Mouse (Mus musculus): ENCODE results near the gene 1700123O20Rik. TPM values are rescaled to one million over a fixed set of nuclear protein-coding genes. Genes with fewer than 3 reads are reported as not detected.

The 1700123O20Rik gene
- total and polyA plus RNA-seq, 2 experiments from 2014 or later, result 29.6 to 67.7 TPM

GRCm38 (mm10) chr14:54737634-54738033 lies 51.6 kb downstream of the 1700123O20Rik start:
- Histone ChIP-seq H3K4me3 (ENCODE audit: low read length) (no peak overlapping the region), H3K4me2 (ENCODE audit: low read depth, low read length) (no peak overlapping the region), H3K4me1 (ENCODE audit: insufficient read depth, low read length) (no peaks in the 10 kb centered on the region; the same call in 1 of the 2 replicates), H3K36me3 (ENCODE audit: insufficient read depth, low read length) (no peaks in the 10 kb centered on the region), H3K9me3 (ENCODE audit: low read length) (no peaks in the 10 kb centered on the region), H3K9ac (replicated peaks; ENCODE audit: low read length) (no peak overlapping the region), H3K27ac (peak overlapping the region; percentile 54; the same call in 1 of the 2 replicates), H3K27me3 (ENCODE audit: insufficient read depth, low read length) (no peaks in the 10 kb centered on the region)
- DNase-seq (ENCODE audit: low spot score), result no peak
- TF ChIP-seq CTCF (IDR thresholded peaks at IDR 0.05; ENCODE audit: low read depth), result no peak
- 55% methylated on average over 10 of the region's 10 CpGs for whole genome bisulfite sequencing
- ATAC-seq, result no peak

Small RNAs within 50 kb of the gene (microRNA-seq; reads per million reads assigned to microRNA genes)
- gene Mir6948, result 0.36 to 1.1 reads per million in 2 experiments

Other genes starting within 250 kb of the 1700123O20Rik start
- 57.7 and 62.5 TPM in 2 replicates for gene Lrp10, start 222.1 kb upstream of the 1700123O20Rik start, total RNA-seq (2014; rRNA removed)
- gene Lrp10, start 222.1 kb upstream of the 1700123O20Rik start, polyA plus RNA-seq (2015; fragmentation: Nextera tagmentation; extraction: Ambion mirVana), result 36.0 and 38.8 TPM in 2 replicates
- gene Rem2, start 210.1 kb upstream of the 1700123O20Rik start, total RNA-seq (2014; rRNA removed), result 28.1 and 32.8 TPM in 2 replicates
- gene Rem2, start 210.1 kb upstream of the 1700123O20Rik start, polyA plus RNA-seq (2015; fragmentation: Nextera tagmentation; extraction: Ambion mirVana), result 25.2 and 25.3 TPM in 2 replicates
- 62.4 and 63.7 TPM in 2 replicates for gene Prmt5, start 168.7 kb upstream of the 1700123O20Rik start, total RNA-seq (2014; rRNA removed)
- 76.1 and 76.2 TPM in 2 replicates for gene Prmt5, start 168.7 kb upstream of the 1700123O20Rik start, polyA plus RNA-seq (2015; fragmentation: Nextera tagmentation; extraction: Ambion mirVana)
- 19.1 and 28.9 TPM in 2 replicates for gene Haus4, start 131.6 kb upstream of the 1700123O20Rik start, total RNA-seq (2014; rRNA removed)
- gene Haus4, start 131.6 kb upstream of the 1700123O20Rik start, polyA plus RNA-seq (2015; fragmentation: Nextera tagmentation; extraction: Ambion mirVana), result 21.2 and 23.8 TPM in 2 replicates
- gene Ajuba, start 108.7 kb upstream of the 1700123O20Rik start, total RNA-seq (2014; rRNA removed), result 9.8 and 11.2 TPM in 2 replicates
- 5.7 and 6.1 TPM in 2 replicates for gene Ajuba, start 108.7 kb upstream of the 1700123O20Rik start, polyA plus RNA-seq (2015; fragmentation: Nextera tagmentation; extraction: Ambion mirVana)
- gene 4931414P19Rik, start 80.2 kb upstream of the 1700123O20Rik start, total RNA-seq (2014; rRNA removed), result 4.8 and 6.8 TPM in 2 replicates
- gene 4931414P19Rik, start 80.2 kb upstream of the 1700123O20Rik start, polyA plus RNA-seq (2015; fragmentation: Nextera tagmentation; extraction: Ambion mirVana), result 2.5 and 3.9 TPM in 2 replicates
- gene Psmb5, start 68.2 kb upstream of the 1700123O20Rik start, total RNA-seq (2014; rRNA removed), result 181 and 204 TPM in 2 replicates
- gene Psmb5, start 68.2 kb upstream of the 1700123O20Rik start, polyA plus RNA-seq (2015; fragmentation: Nextera tagmentation; extraction: Ambion mirVana), result 411 and 417 TPM in 2 replicates
- 0.05 TPM in 1 of 2 replicates, not detected in the other for gene Psmb11, start 64.8 kb upstream of the 1700123O20Rik start, total RNA-seq (2014; rRNA removed)
- gene Psmb11, start 64.8 kb upstream of the 1700123O20Rik start, polyA plus RNA-seq (2015; fragmentation: Nextera tagmentation; extraction: Ambion mirVana), result 0.16 and 0.21 TPM in 2 replicates
- not detected in 2 replicates for gene Gm17606, start 45.3 kb upstream of the 1700123O20Rik start, total RNA-seq (2014; rRNA removed)
- not detected in 2 replicates for gene Gm17606, start 45.3 kb upstream of the 1700123O20Rik start, polyA plus RNA-seq (2015; fragmentation: Nextera tagmentation; extraction: Ambion mirVana)
- gene Cdh24, start 44.9 kb upstream of the 1700123O20Rik start, total RNA-seq (2014; rRNA removed), result 42.7 and 49.2 TPM in 2 replicates
- 7.2 and 7.6 TPM in 2 replicates for gene Cdh24, start 44.9 kb upstream of the 1700123O20Rik start, polyA plus RNA-seq (2015; fragmentation: Nextera tagmentation; extraction: Ambion mirVana)
- gene Acin1, start 715 bp downstream of the 1700123O20Rik start, total RNA-seq (2014; rRNA removed), result 101 and 118 TPM in 2 replicates
- gene Acin1, start 715 bp downstream of the 1700123O20Rik start, polyA plus RNA-seq (2015; fragmentation: Nextera tagmentation; extraction: Ambion mirVana), result 102 and 106 TPM in 2 replicates
- 0.31 and 0.61 TPM in 2 replicates for gene Gm29776, start 12.6 kb downstream of the 1700123O20Rik start, total RNA-seq (2014; rRNA removed)
- 0.26 and 0.28 TPM in 2 replicates for gene Gm29776, start 12.6 kb downstream of the 1700123O20Rik start, polyA plus RNA-seq (2015; fragmentation: Nextera tagmentation; extraction: Ambion mirVana)
- not detected in 2 replicates for gene Cebpe, start 26.0 kb downstream of the 1700123O20Rik start, total RNA-seq (2014; rRNA removed)
- gene Cebpe, start 26.0 kb downstream of the 1700123O20Rik start, polyA plus RNA-seq (2015; fragmentation: Nextera tagmentation; extraction: Ambion mirVana), result not detected in 2 replicates
- 8.9 and 10.6 TPM in 2 replicates for gene Slc7a8, start 95.7 kb downstream of the 1700123O20Rik start, total RNA-seq (2014; rRNA removed)
- 7.9 and 9.3 TPM in 2 replicates for gene Slc7a8, start 95.7 kb downstream of the 1700123O20Rik start, polyA plus RNA-seq (2015; fragmentation: Nextera tagmentation; extraction: Ambion mirVana)
- gene Rnf212b, start 127.9 kb downstream of the 1700123O20Rik start, total RNA-seq (2014; rRNA removed), result not detected in 2 replicates
- not detected in 2 replicates for gene Rnf212b, start 127.9 kb downstream of the 1700123O20Rik start, polyA plus RNA-seq (2015; fragmentation: Nextera tagmentation; extraction: Ambion mirVana)
- gene Homez, start 184.7 kb downstream of the 1700123O20Rik start, total RNA-seq (2014; rRNA removed), result 7.8 and 9.6 TPM in 2 replicates
- 9.0 and 9.3 TPM in 2 replicates for gene Homez, start 184.7 kb downstream of the 1700123O20Rik start, polyA plus RNA-seq (2015; fragmentation: Nextera tagmentation; extraction: Ambion mirVana)
- gene Ppp1r3e, start 191.3 kb downstream of the 1700123O20Rik start, total RNA-seq (2014; rRNA removed), result 21.3 and 26.5 TPM in 2 replicates
- gene Ppp1r3e, start 191.3 kb downstream of the 1700123O20Rik start, polyA plus RNA-seq (2015; fragmentation: Nextera tagmentation; extraction: Ambion mirVana), result 4.0 and 5.1 TPM in 2 replicates
- gene Bcl2l2, start 197.2 kb downstream of the 1700123O20Rik start, total RNA-seq (2014; rRNA removed), result 28.4 and 37.1 TPM in 2 replicates
- gene Bcl2l2, start 197.2 kb downstream of the 1700123O20Rik start, polyA plus RNA-seq (2015; fragmentation: Nextera tagmentation; extraction: Ambion mirVana), result 4.3 and 4.6 TPM in 2 replicates
- gene Gm20521, start 197.2 kb downstream of the 1700123O20Rik start, total RNA-seq (2014; rRNA removed), result 3.0 and 6.8 TPM in 2 replicates
- gene Gm20521, start 197.2 kb downstream of the 1700123O20Rik start, polyA plus RNA-seq (2015; fragmentation: Nextera tagmentation; extraction: Ambion mirVana), result 1.3 and 1.9 TPM in 2 replicates
- 88.1 and 109 TPM in 2 replicates for gene Pabpn1, start 206.3 kb downstream of the 1700123O20Rik start, total RNA-seq (2014; rRNA removed)
- gene Pabpn1, start 206.3 kb downstream of the 1700123O20Rik start, polyA plus RNA-seq (2015; fragmentation: Nextera tagmentation; extraction: Ambion mirVana), result 145 and 154 TPM in 2 replicates
- 605 and 606 TPM in 2 replicates for gene Slc22a17, start 226.9 kb downstream of the 1700123O20Rik start, total RNA-seq (2014; rRNA removed)
- gene Slc22a17, start 226.9 kb downstream of the 1700123O20Rik start, polyA plus RNA-seq (2015; fragmentation: Nextera tagmentation; extraction: Ambion mirVana), result 349 and 369 TPM in 2 replicates
- gene Efs, start 239.9 kb downstream of the 1700123O20Rik start, total RNA-seq (2014; rRNA removed), result 38.0 and 43.1 TPM in 2 replicates
- 12.9 and 13.8 TPM in 2 replicates for gene Efs, start 239.9 kb downstream of the 1700123O20Rik start, polyA plus RNA-seq (2015; fragmentation: Nextera tagmentation; extraction: Ambion mirVana)
- not detected in 2 replicates for gene Il25, start 246.5 kb downstream of the 1700123O20Rik start, total RNA-seq (2014; rRNA removed)
- 0.95 and 1.2 TPM in 2 replicates for gene Il25, start 246.5 kb downstream of the 1700123O20Rik start, polyA plus RNA-seq (2015; fragmentation: Nextera tagmentation; extraction: Ambion mirVana)